Mouse (Mus musculus): ENCODE measurements around the gene Cnbd2. TPM values are rescaled to one million over a fixed set of nuclear protein-coding genes. Genes with fewer than 3 reads are reported as not detected.
"Not testable (repeated sequence)": the region's sequence is repeated elsewhere in the genome, so short reads cannot be mapped to it uniquely, and the experiment has no call there.

The Cnbd2 gene
- polyA plus RNA-seq, 1 experiment from 2014 or later: 3.9 TPM

GRCm38 (mm10) chr2:156399485-156399884, 87.4 kb downstream of the Cnbd2 start:
- Histone ChIP-seq H3K27me3 (ENCODE audit: insufficient read depth, low read length) (no peaks in the 10 kb centered on the region), H3K4me2 (no peak overlapping the region), H3K27ac (ENCODE audit: low read depth) (no peak overlapping the region), H3K36me3 (ENCODE audit: insufficient read depth) (no peaks in the 10 kb centered on the region), H3K9me3 (ENCODE audit: low read depth, low read length) (no peaks in the 10 kb centered on the region), H3K4me1 (ENCODE audit: insufficient read depth) (no peaks in the 10 kb centered on the region), H3K9ac (no peak overlapping the region), H3K4me3 (ENCODE audit: low read depth, low read length) (no peak overlapping the region)
- ATAC-seq (ENCODE audit: insufficient read depth): no peak
- WGBS: 54% methylated on average over 1 of the region's 1 CpGs
- DNase-seq: no peak
- no peak for TF ChIP-seq CTCF (IDR thresholded peaks at IDR 0.05; ENCODE audit: low read depth)

GRCm38 (mm10) chr2:156401331-156401730, 89.2 kb downstream of the Cnbd2 start:
- no peak overlapping the region for H3K4me3 ChIP-seq (ENCODE audit: low read depth, low read length)
- ATAC-seq (ENCODE audit: insufficient read depth) (peak; percentile 85), DNase-seq (peak; percentile 81)
- TF ChIP-seq CTCF (IDR thresholded peaks at IDR 0.05; ENCODE audit: low read depth): no peak
- H3K9me3 ChIP-seq (ENCODE audit: low read depth, low read length): no peaks in the 10 kb centered on the region
- H3K4me1 ChIP-seq (ENCODE audit: insufficient read depth): no peaks in the 10 kb centered on the region
- H3K27me3 ChIP-seq (ENCODE audit: insufficient read depth, low read length): no peaks in the 10 kb centered on the region
- no peak overlapping the region for H3K9ac ChIP-seq
- H3K4me2 ChIP-seq: peak overlapping the region; percentile 33; the same call in 1 of the 2 replicates
- 8% methylated on average over 9 of the region's 9 CpGs for WGBS
- no peak overlapping the region for H3K27ac ChIP-seq (ENCODE audit: low read depth)
- H3K36me3 ChIP-seq (ENCODE audit: insufficient read depth): no peaks in the 10 kb centered on the region

GRCm38 (mm10) chr2:156402036-156402435, 89.9 kb downstream of the Cnbd2 start:
- 81% methylated on average over 3 of the region's 3 CpGs for WGBS
- no peak for DNase-seq
- no peaks in the 10 kb centered on the region for H3K27me3 ChIP-seq (ENCODE audit: insufficient read depth, low read length)
- H3K9me3 ChIP-seq (ENCODE audit: low read depth, low read length): no peaks in the 10 kb centered on the region
- H3K9ac ChIP-seq: no peak overlapping the region
- H3K4me2 ChIP-seq: no peak overlapping the region
- H3K36me3 ChIP-seq (ENCODE audit: insufficient read depth): no peaks in the 10 kb centered on the region
- no peaks in the 10 kb centered on the region for H3K4me1 ChIP-seq (ENCODE audit: insufficient read depth)
- ATAC-seq (ENCODE audit: insufficient read depth): no peak
- no peak for TF ChIP-seq CTCF (IDR thresholded peaks at IDR 0.05; ENCODE audit: low read depth)
- H3K27ac ChIP-seq (ENCODE audit: low read depth): no peak overlapping the region
- no peak overlapping the region for H3K4me3 ChIP-seq (ENCODE audit: low read depth, low read length)

- Histone ChIP-seq H3K4me2 (no peak overlapping the region), H3K9ac (no peak overlapping the region), H3K4me1 (ENCODE audit: insufficient read depth) (no peaks in the 10 kb centered on the region), H3K27me3 (ENCODE audit: insufficient read depth, low read length) (no peaks in the 10 kb centered on the region), H3K36me3 (ENCODE audit: insufficient read depth) (no peaks in the 10 kb centered on the region), H3K4me3 (ENCODE audit: low read depth, low read length) (no peak overlapping the region), H3K9me3 (ENCODE audit: low read depth, low read length) (no peaks in the 10 kb centered on the region), H3K27ac (ENCODE audit: low read depth) (peak overlapping the region; percentile 30; the same call in 1 of the 2 replicates)
- ATAC-seq (ENCODE audit: insufficient read depth) (peak; percentile 62; the same call in 1 of the 2 replicates), DNase-seq (peak; percentile 37)
- no peak for TF ChIP-seq CTCF (IDR thresholded peaks at IDR 0.05; ENCODE audit: low read depth)
- WGBS: 17% methylated on average over 3 of the region's 3 CpGs
Measured at GRCm38 (mm10) chr2:156406987-156407386, 94.9 kb downstream of the Cnbd2 start.

GRCm38 (mm10) chr2:156408168-156408567, 96.1 kb downstream of the Cnbd2 start:
- Histone ChIP-seq H3K36me3 (ENCODE audit: insufficient read depth) (no peaks in the 10 kb centered on the region), H3K9me3 (ENCODE audit: low read depth, low read length) (no peaks in the 10 kb centered on the region), H3K9ac (no peak overlapping the region), H3K27me3 (ENCODE audit: insufficient read depth, low read length) (no peaks in the 10 kb centered on the region), H3K4me3 (ENCODE audit: low read depth, low read length) (no peak overlapping the region), H3K27ac (ENCODE audit: low read depth) (no peak overlapping the region), H3K4me1 (ENCODE audit: insufficient read depth) (no peaks in the 10 kb centered on the region), H3K4me2 (no peak overlapping the region)
- DNase-seq (no peak), ATAC-seq (ENCODE audit: insufficient read depth) (no peak)
- TF ChIP-seq CTCF (IDR thresholded peaks at IDR 0.05; ENCODE audit: low read depth): no peak
- 40% methylated on average over 8 of the region's 8 CpGs for WGBS

DNA sequence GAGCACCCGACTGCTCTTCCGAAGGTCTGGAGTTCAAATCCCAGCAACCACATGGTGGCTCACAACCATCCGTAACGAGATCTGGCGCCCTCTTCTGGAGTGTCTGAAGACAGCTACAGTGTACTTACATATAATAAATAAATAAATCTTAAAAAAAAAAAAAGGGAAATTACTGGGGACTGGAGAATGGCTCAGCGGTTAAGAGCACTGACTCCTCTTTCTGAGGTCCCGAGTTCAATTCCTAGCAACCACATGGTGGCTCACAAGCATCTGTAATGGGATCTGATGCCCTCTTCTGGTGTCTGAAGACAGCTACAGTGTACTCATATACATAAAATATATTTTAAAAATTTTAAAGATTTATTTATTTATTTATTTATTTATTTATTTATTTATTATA, 99.2 kb downstream of the Cnbd2 start:
- not testable (repeated sequence) for H3K4me2 ChIP-seq; DNase-seq; H3K9ac ChIP-seq; H3K9me3 ChIP-seq (ENCODE audit: low read depth, low read length); H3K27me3 ChIP-seq (ENCODE audit: insufficient read depth, low read length); H3K4me3 ChIP-seq (ENCODE audit: low read depth, low read length); H3K36me3 ChIP-seq (ENCODE audit: insufficient read depth); H3K27ac ChIP-seq (ENCODE audit: low read depth); ATAC-seq (ENCODE audit: insufficient read depth); H3K4me1 ChIP-seq (ENCODE audit: insufficient read depth)
- WGBS: 72% methylated on average over 5 of the region's 7 CpGs

GRCm38 (mm10) chr2:156414996-156415395, 102.9 kb downstream of the Cnbd2 start:
- peaks cover 8% of the 10 kb centered on the region; the same call in 1 of the 2 replicates for H3K27me3 ChIP-seq (ENCODE audit: insufficient read depth, low read length)
- DNase-seq (no peak), ATAC-seq (ENCODE audit: insufficient read depth) (no peak)
- H3K9ac ChIP-seq: no peak overlapping the region
- 70% methylated on average over 2 of the region's 2 CpGs for WGBS
- H3K4me1 ChIP-seq (ENCODE audit: insufficient read depth): no peaks in the 10 kb centered on the region
- no peaks in the 10 kb centered on the region for H3K9me3 ChIP-seq (ENCODE audit: low read depth, low read length)
- H3K27ac ChIP-seq (ENCODE audit: low read depth): no peak overlapping the region
- no peak overlapping the region for H3K4me2 ChIP-seq
- H3K4me3 ChIP-seq (ENCODE audit: low read depth, low read length): no peak overlapping the region
- no peaks in the 10 kb centered on the region for H3K36me3 ChIP-seq (ENCODE audit: insufficient read depth)
- TF ChIP-seq CTCF (IDR thresholded peaks at IDR 0.05; ENCODE audit: low read depth): no peak

GRCm38 (mm10) chr2:156415674-156416073, 103.6 kb downstream of the Cnbd2 start:
- Histone ChIP-seq H3K9me3 (ENCODE audit: low read depth, low read length) (no peaks in the 10 kb centered on the region), H3K4me3 (ENCODE audit: low read depth, low read length) (no peak overlapping the region), H3K4me1 (ENCODE audit: insufficient read depth) (peaks cover 3% of the 10 kb centered on the region; the same call in 1 of the 2 replicates), H3K9ac (no peak overlapping the region), H3K27me3 (ENCODE audit: insufficient read depth, low read length) (peaks cover 15% of the 10 kb centered on the region), H3K36me3 (ENCODE audit: insufficient read depth) (no peaks in the 10 kb centered on the region), H3K4me2 (no peak overlapping the region), H3K27ac (ENCODE audit: low read depth) (no peak overlapping the region)
- ATAC-seq (ENCODE audit: insufficient read depth): no peak
- 63% methylated on average over 5 of the region's 5 CpGs for WGBS
- TF ChIP-seq CTCF (IDR thresholded peaks at IDR 0.05; ENCODE audit: low read depth): no peak
- no peak for DNase-seq

All from lung, embryonic 14.5 days (tissue).